Mouse (Mus musculus) C2C12 (cell line): ENCODE results near the gene Ankrd34b. TPM values are rescaled to one million over a fixed set of nuclear protein-coding genes. Genes with fewer than 3 reads are reported as not detected.

ENCODE experiments used
- H3K27me3 ChIP-seq: one replicate; pipeline ENCODE4 v1.6.1; 2011; ENCODE audit not compliant: control insufficient read depth, insufficient read depth, insufficient read length
- H3K36me3 ChIP-seq: one replicate; pipeline ENCODE4 v1.6.1; 2011; ENCODE audit not compliant: control insufficient read depth, insufficient read depth
- H3K4me3 ChIP-seq: one replicate; pipeline ENCODE4 v1.5.1; 2011; ENCODE audit warnings: mild to moderate bottlenecking, control low read depth; ENCODE audit not compliant: poor library complexity, insufficient read depth, severe bottlenecking
- H3K79me2 ChIP-seq: one replicate; pipeline ENCODE4 v1.6.1; 2011; ENCODE audit not compliant: control insufficient read depth, insufficient read depth
- H3K79me3 ChIP-seq: one replicate; pipeline ENCODE4 v1.6.1; 2011; ENCODE audit warnings: low read depth, control low read depth
- H3ac ChIP-seq: one replicate; pipeline ENCODE3; 2011; ENCODE audit warnings: low read depth; ENCODE audit not compliant: control insufficient read depth, insufficient read length
- CEBPB ChIP-seq: IDR thresholded peaks from one replicate; pipeline ENCODE4 v1.6.1; 2011; ENCODE audit warnings: low read depth, mild to moderate bottlenecking, control low read depth, moderate library complexity
- CTCF ChIP-seq: IDR thresholded peaks from one replicate; pipeline ENCODE4 v1.5.1; 2011; ENCODE audit not compliant: control insufficient read depth, insufficient read depth, insufficient read length
- FOSL1 ChIP-seq: IDR thresholded peaks from one replicate; pipeline ENCODE4 v1.8.0; 2011; ENCODE audit warnings: mild to moderate bottlenecking, low read length; ENCODE audit not compliant: poor library complexity, insufficient read depth, severe bottlenecking
- MAX ChIP-seq: IDR thresholded peaks from one replicate; pipeline ENCODE4 v1.6.1; 2011; ENCODE audit warnings: mild to moderate bottlenecking, control low read depth
- MYOD1 ChIP-seq: IDR thresholded peaks from one replicate; pipeline ENCODE4 v1.6.1; 2011; ENCODE audit warnings: low read depth; ENCODE audit not compliant: control insufficient read depth, insufficient read length
- MYOG ChIP-seq: IDR thresholded peaks from one replicate; pipeline ENCODE4 v1.6.1; 2011; ENCODE audit not compliant: control insufficient read depth, insufficient read length; ENCODE audit errors: extremely low read depth
- USF1 ChIP-seq: IDR thresholded peaks from one replicate; pipeline ENCODE4 v1.6.1; 2011; ENCODE audit warnings: low read depth, mild to moderate bottlenecking, control low read depth, moderate library complexity
- polyA plus RNA-seq: library from polyadenylated mRNA; unstranded; fragments of >200 nt; fragmentation: generic; extraction: Trizol; gene quantifications from one replicate; pipeline ENCODE4 v1.2.1, GENCODE M21; 2012; ENCODE audit warnings: missing spikeins

The Ankrd34b gene
- polyA plus RNA-seq, 1 experiment = not detected

DNA sequence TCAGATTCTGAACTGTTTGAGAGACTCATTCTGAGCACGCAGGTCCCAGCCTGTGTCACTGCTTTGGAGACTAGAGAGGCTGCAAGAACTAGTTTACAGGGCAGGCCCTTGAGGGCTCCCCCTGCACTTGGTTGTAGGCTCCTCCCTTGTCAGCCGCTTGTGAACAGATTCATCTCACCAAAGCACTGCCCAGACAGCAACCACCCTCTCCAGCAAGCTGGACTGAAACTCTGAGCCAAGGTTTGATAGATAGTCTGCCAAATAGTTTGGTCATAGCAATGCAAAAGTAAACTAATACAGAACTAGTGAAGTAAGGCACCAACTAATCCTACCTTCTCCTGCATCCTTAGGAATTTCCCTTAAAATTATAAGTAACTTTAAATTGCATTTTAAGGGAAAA is 44.5 kb downstream of the Ankrd34b start:
- Histone ChIP-seq H3K4me3 (no peak overlapping the region), H3K27me3 (no peaks in the 10 kb centered on the region), H3K79me3 (no peaks in the 10 kb centered on the region), H3K79me2 (no peaks in the 10 kb centered on the region), H3K36me3 (no peaks in the 10 kb centered on the region), H3ac (no peak overlapping the region)
- TF ChIP-seq USF1 (no peak), MYOD1 (no peak), MYOG (no peak), CEBPB (no peak), MAX (no peak), FOSL1 (no peak), CTCF (no peak)

DNA sequence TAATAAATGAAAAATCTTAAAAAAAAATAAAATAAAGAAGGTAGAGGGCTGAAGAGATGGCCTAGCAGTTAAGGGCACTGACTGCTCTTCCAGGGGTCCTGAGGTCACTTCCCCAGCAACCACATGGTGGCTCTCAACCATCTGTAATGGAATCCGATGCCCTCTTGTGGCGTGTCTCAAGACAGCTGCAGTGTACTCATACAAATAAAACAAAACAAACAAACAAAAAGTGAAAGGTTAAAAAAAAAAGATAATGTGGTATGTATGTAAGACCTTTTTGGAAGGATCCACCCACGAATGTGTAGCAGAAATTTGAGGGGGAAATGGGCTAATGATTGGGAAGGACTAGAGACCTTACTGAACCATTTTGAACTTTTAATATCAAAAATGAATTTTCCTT is 57.7 kb downstream of the Ankrd34b start:
- TF ChIP-seq MYOD1 (no peak), CTCF (no peak), MYOG (no peak), MAX (no peak), CEBPB (no peak), USF1 (no peak), FOSL1 (no peak)
- H3ac ChIP-seq = no peak overlapping the region
- H3K79me3 ChIP-seq = no peaks in the 10 kb centered on the region
- no peak overlapping the region for H3K4me3 ChIP-seq
- no peaks in the 10 kb centered on the region for H3K27me3 ChIP-seq
- H3K79me2 ChIP-seq = no peaks in the 10 kb centered on the region
- peaks cover 15% of the 10 kb centered on the region for H3K36me3 ChIP-seq

DNA sequence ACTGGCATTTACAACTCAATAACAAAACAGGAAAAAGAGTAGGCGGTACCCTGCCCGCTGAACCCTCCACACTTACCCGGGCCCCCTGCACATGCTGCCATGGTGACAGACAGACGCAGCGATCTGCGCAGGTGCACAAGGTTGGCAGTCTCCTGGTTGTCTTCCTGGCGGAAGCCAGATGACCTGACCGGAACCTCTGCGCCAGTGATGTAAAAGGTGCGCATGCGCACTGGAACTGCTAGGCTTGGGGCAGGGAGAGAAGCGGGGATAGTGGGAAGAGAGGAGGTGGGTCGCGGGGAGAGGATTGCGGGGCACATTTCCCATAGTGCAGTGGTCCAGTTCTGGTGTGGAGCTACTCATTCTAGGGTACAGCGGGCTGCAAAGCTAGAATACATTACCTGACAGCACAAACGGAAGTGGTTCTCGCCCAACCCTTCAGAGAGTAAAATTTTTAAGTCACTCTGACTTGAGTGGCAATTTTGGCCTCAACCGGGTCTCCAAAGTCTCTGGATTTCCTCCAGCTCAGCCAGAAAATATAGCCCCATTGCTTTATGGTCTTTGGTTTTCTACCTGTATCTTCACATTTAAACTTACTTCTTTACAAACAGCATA is 58.3 kb downstream of the Ankrd34b start, which contains the start of gene Fam151b:
Gene Fam151b, minus strand, starts transcription at position 164 of the 612 bp plus-strand sequence.
- TF ChIP-seq CEBPB (no peak), MYOG (no peak), USF1 (no peak), MYOD1 (no peak), CTCF (no peak), FOSL1 (no peak)
- no peak within 1 kb of the TSS for H3K4me3 ChIP-seq

DNA sequence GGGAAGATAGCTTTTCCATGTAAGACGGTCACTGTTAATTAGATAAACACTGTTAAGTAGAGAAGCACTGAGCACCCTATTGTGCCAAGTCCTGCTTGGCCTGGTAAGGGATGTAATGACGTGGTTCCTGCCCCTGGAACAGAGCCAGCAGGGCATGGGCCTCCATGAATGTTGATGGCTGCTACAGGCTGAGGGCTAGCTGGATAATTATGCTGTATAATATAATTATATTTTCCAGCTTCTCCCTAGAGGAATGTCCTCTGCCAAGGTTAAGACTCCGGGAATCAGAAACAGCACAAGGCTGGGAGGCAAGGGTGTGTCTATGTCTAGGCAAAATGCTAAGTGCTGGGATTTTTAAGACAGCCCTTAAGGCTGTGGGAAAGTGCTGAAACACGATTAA is 65.1 kb downstream of the Ankrd34b start:
- TF ChIP-seq MYOD1 (no peak), MYOG (no peak)
- no peaks in the 10 kb centered on the region for H3K79me3 ChIP-seq
- H3K4me3 ChIP-seq = no peak overlapping the region
- no peak overlapping the region for H3ac ChIP-seq
- no peaks in the 10 kb centered on the region for H3K79me2 ChIP-seq
- peaks cover 18% of the 10 kb centered on the region for H3K36me3 ChIP-seq
- no peaks in the 10 kb centered on the region for H3K27me3 ChIP-seq

More for the DNA sequence above, 58.3 kb downstream of the Ankrd34b start, which contains the start of gene Fam151b:
- Histone ChIP-seq H3K79me3 (no peaks in the 10 kb centered on the region), H3ac (no peak within 1 kb of the TSS), H3K27me3 (no peaks in the 10 kb centered on the region), H3K79me2 (no peaks in the 10 kb centered on the region), H3K36me3 (peaks cover 16% of the 10 kb centered on the region)

Other genes starting within 250 kb of the Ankrd34b start
- gene Gm20379, start 119.9 kb upstream of the Ankrd34b start, polyA plus RNA-seq = 0.02 TPM
- gene Dhfr, start 71.2 kb upstream of the Ankrd34b start, polyA plus RNA-seq = 9.4 TPM
- gene Msh3, start 70.9 kb upstream of the Ankrd34b start, polyA plus RNA-seq = 5.4 TPM
- 0.57 TPM for gene Fam151b, start 58.1 kb downstream of the Ankrd34b start, polyA plus RNA-seq
- 2.6 TPM for gene Zfyve16, start 105.0 kb downstream of the Ankrd34b start, polyA plus RNA-seq
- 0.06 TPM for gene Spz1, start 150.3 kb downstream of the Ankrd34b start, polyA plus RNA-seq
- 2.8 TPM for gene Serinc5, start 185.2 kb downstream of the Ankrd34b start, polyA plus RNA-seq